Mouse (Mus musculus) forebrain, embryonic 14.5 days (tissue): ENCODE measurements around the gene Kcp. TPM values are rescaled to one million over a fixed set of nuclear protein-coding genes. Genes with fewer than 3 reads are reported as not detected.

ENCODE experiments used
- ATAC-seq: fragments of 200-750 bp; cut with Nextera tagmentation; 2 replicates; pipeline ENCODE4 v1.8.0; 2017; ENCODE audit warnings: mild to moderate bottlenecking, moderate library complexity
- DNase-seq: peaks from one replicate; pipeline ENCODE4 v3.0.0-alpha.2; 2015; ENCODE audit warnings: low spot score
- H3K27ac ChIP-seq: fragments of 300-500 bp; sonication (generic); 2 replicates; pipeline ENCODE4 v1.5.1; 2014; ENCODE audit warnings: low read depth, mild to moderate bottlenecking, control low read depth, low read length, moderate library complexity
- H3K27me3 ChIP-seq: fragments of 300-500 bp; sonication (generic); replicated peaks from 2 replicates; pipeline ENCODE4 v1.6.1; 2014; ENCODE audit warnings: low read length, control low read depth, mixed read lengths; ENCODE audit not compliant: control insufficient read depth, insufficient read depth
- H3K36me3 ChIP-seq: fragments of 300-500 bp; sonication (generic); 2 replicates; pipeline ENCODE4 v1.6.1; 2014; ENCODE audit warnings: low read length, control low read depth; ENCODE audit not compliant: control insufficient read depth, insufficient read depth
- H3K4me1 ChIP-seq: fragments of 300-500 bp; sonication (generic); 2 replicates; pipeline ENCODE4 v1.6.1; 2014; ENCODE audit warnings: antibody characterized with exemption, low read length, control low read depth; ENCODE audit not compliant: control insufficient read depth, insufficient read depth
- H3K4me2 ChIP-seq: fragments of 300-500 bp; sonication (generic); 2 replicates; pipeline ENCODE4 v1.6.1; 2014; ENCODE audit warnings: mild to moderate bottlenecking, control low read depth, low read length
- H3K4me3 ChIP-seq: fragments of 300-500 bp; sonication (generic); 2 replicates; pipeline ENCODE4 v1.5.1; 2014; ENCODE audit warnings: low read depth, low read length, control low read depth
- H3K9ac ChIP-seq: fragments of 300-500 bp; sonication (generic); 2 replicates; pipeline ENCODE4 v1.6.1; 2014; ENCODE audit warnings: mild to moderate bottlenecking, low read length, control low read depth, moderate library complexity
- H3K9me3 ChIP-seq: fragments of 300-500 bp; sonication (generic); replicated peaks from 2 replicates; pipeline ENCODE4 v1.6.1; 2016; ENCODE audit warnings: low read length, control low read depth, mixed read lengths; ENCODE audit not compliant: control insufficient read depth
- WGBS: fragments of 180-500 bp; shearing (Covaris S2); extraction: QIAGEN DNeasy Blood & Tissue Kit; methylation state at CpG from one replicate; pipeline ENCODE4 v1.1.7; 2014; 5-methylcytosine and 5-hydroxymethylcytosine counted together
- polyA plus RNA-seq: library from polyadenylated mRNA; unstranded; fragments of >200 nt; fragmentation: Nextera tagmentation; extraction: Ambion mirVana; gene quantifications from 2 replicates; pipeline ENCODE4 v1.2.1, GENCODE M21; 2014

Gene Kcp
- polyA plus RNA-seq, 1 experiment from 2014 or later: 5.8 TPM

DNA sequence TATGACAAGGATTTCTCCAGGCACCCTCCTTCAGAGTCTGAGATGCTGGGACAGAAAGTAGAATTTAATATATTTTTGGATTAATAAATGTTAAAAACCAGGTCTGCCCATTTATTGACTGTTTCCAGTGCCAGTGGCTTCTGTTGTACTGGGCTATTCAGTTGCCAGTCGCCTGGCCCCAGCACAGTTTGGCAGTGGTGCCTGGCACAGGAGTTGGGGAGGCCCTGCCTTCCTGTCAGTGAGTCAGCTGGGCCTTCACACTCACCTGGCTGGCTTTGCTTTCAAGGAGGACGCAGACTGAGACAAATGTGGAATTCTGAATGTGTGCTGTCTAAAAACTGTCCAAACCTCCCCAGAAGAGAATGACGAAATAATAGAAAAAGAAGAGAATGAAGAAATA lies 29.5 kb upstream of the Kcp start:
- Histone ChIP-seq H3K9me3 (no peaks in the 10 kb centered on the region), H3K4me3 (no peak overlapping the region), H3K27ac (no peak overlapping the region), H3K4me1 (no peaks in the 10 kb centered on the region), H3K27me3 (no peaks in the 10 kb centered on the region), H3K9ac (no peak overlapping the region), H3K4me2 (no peak overlapping the region), H3K36me3 (peaks cover 32% of the 10 kb centered on the region)
- ATAC-seq (no peak), DNase-seq (no peak)
- WGBS: 84% methylated on average over 3 of the region's 3 CpGs

- 79% methylated on average over 4 of the region's 4 CpGs for WGBS
- no peak overlapping the region for H3K4me3 ChIP-seq
- no peak for DNase-seq
- no peaks in the 10 kb centered on the region for H3K27me3 ChIP-seq
- ATAC-seq: no peak
- H3K4me1 ChIP-seq: no peaks in the 10 kb centered on the region
- no peaks in the 10 kb centered on the region for H3K9me3 ChIP-seq
- H3K9ac ChIP-seq: no peak overlapping the region
- no peak overlapping the region for H3K27ac ChIP-seq
- H3K36me3 ChIP-seq: peaks cover 27% of the 10 kb centered on the region
- H3K4me2 ChIP-seq: no peak overlapping the region
Observed at GRCm38 (mm10) chr6:29536651-29537193, 29.0 kb upstream of the Kcp start.

DNA sequence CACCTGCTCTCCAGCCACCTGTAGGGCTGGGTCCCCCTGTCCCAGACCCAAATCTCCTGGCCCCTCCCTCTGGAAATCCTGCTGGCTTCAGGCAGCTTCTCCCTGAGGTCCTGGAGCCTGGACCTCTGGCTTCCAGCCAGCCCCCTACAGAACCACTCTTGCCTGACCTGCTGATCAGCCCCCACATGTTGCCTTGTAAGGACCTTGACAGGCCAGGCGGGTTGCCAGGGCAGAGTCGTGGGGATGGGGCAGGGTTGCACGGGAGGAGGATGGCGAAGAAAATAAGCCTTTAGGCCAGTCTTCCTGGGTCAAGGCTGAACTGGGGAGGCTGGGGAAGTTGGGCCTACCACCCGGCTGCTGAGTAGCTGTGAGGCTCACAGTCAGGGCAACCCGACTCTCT lies 27.6 kb upstream of the Kcp start:
- no peaks in the 10 kb centered on the region for H3K4me1 ChIP-seq
- H3K36me3 ChIP-seq: peaks cover 15% of the 10 kb centered on the region
- ATAC-seq (no peak), DNase-seq (no peak)
- H3K27me3 ChIP-seq: 0 out of 2 replicates have a peak, but pooled peaks cover 3% of the 10 kb centered on the region
- H3K4me3 ChIP-seq: no peak overlapping the region
- no peak overlapping the region for H3K27ac ChIP-seq
- H3K9ac ChIP-seq: no peak overlapping the region
- WGBS: 72% methylated on average over 6 of the region's 6 CpGs
- H3K9me3 ChIP-seq: no peaks in the 10 kb centered on the region
- no peak overlapping the region for H3K4me2 ChIP-seq

- H3K4me3 ChIP-seq: no peak overlapping the region
- WGBS: 67% methylated on average over 4 of the region's 4 CpGs
- DNase-seq (no peak), ATAC-seq (no peak)
- H3K9me3 ChIP-seq: no peaks in the 10 kb centered on the region
- H3K36me3 ChIP-seq: no peaks in the 10 kb centered on the region
- H3K4me1 ChIP-seq: peaks cover 4% of the 10 kb centered on the region; the same call in 1 of the 2 replicates
- peaks cover 46% of the 10 kb centered on the region for H3K27me3 ChIP-seq
- H3K9ac ChIP-seq: no peak overlapping the region
- no peak overlapping the region for H3K27ac ChIP-seq
- H3K4me2 ChIP-seq: no peak overlapping the region
Observed at GRCm38 (mm10) chr6:29530050-29530449, 22.3 kb upstream of the Kcp start.

- H3K9ac ChIP-seq: no peak overlapping the region
- H3K36me3 ChIP-seq: no peaks in the 10 kb centered on the region
- H3K4me1 ChIP-seq: peaks cover 4% of the 10 kb centered on the region; the same call in 1 of the 2 replicates
- no peak overlapping the region for H3K27ac ChIP-seq
- H3K27me3 ChIP-seq: peaks cover 46% of the 10 kb centered on the region
- no peak overlapping the region for H3K4me2 ChIP-seq
- no peak for ATAC-seq
- 35% methylated on average over 2 of the region's 2 CpGs for WGBS
- no peak for DNase-seq
- no peak overlapping the region for H3K4me3 ChIP-seq
- H3K9me3 ChIP-seq: no peaks in the 10 kb centered on the region
Observed at GRCm38 (mm10) chr6:29529444-29529820, 21.7 kb upstream of the Kcp start.

DNA sequence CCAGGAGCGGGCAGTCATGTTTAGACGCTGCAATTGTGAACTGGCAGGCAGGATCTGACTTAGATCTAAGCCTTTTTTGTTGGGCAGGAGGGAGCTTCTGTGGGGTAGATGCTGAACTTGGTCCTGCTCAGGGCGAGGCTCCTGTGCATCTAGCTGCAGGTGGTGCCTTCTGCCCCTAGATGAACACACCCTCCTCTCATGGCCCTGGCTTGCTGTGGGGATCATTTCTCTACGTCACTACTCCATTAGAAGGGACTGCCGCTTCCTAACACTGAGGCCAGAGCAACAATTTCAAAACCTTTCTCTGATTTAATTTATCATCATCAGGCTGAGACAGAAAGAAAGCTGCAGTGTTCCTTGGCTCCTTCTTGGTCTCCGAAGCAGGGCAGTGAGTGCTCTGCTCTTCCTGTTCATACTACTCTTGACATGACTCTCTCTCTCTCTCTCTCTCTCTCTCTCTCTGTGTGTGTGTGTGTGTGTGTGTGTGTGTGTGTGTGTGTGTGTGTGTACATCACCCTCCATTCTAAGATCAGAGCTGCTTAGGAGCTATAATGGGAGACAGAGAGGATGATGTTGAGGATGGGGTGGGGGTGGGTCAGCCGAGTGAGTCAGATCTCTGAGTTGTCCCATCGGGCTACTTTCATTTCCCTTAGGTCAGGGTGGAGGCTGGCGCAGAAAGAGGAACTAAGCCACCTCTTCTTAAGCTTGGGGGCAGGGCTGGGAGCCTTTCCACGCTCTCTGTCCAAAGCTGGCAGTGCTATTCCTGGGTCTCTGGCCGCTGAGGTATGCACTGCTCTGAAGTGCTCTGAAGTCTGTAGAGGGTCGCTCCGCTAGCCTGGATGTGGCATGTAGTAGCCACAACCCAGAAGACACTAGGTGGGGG lies 21.1 kb upstream of the Kcp start:
- H3K4me2 ChIP-seq: no peak overlapping the region
- DNase-seq: no peak
- H3K27ac ChIP-seq: no peak overlapping the region
- WGBS: 28% methylated on average over 13 of the region's 13 CpGs
- no peak for ATAC-seq
- H3K27me3 ChIP-seq: peaks cover 46% of the 10 kb centered on the region
- H3K4me3 ChIP-seq: no peak overlapping the region
- H3K9me3 ChIP-seq: no peaks in the 10 kb centered on the region
- H3K36me3 ChIP-seq: no peaks in the 10 kb centered on the region
- H3K4me1 ChIP-seq: peaks cover 4% of the 10 kb centered on the region; the same call in 1 of the 2 replicates
- H3K9ac ChIP-seq: no peak overlapping the region

DNA sequence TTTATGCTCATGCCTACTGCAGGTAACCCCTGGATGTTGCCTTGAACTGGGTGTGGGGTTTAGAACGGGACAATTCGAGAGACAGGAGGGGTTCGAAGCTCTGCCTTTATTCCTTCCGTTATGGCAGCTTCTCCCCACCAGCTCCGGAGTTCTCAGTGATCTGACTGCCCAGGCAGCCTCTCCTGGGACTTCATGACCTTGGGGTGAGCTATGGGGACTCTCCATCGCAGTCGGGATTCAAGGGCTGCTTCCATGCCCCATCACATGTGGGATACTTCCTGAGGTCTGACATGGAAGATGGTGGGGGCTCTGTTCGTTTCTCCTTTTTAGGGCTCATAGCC lies 20.4 kb upstream of the Kcp start:
- DNase-seq: no peak
- WGBS: 10% methylated on average over 8 of the region's 8 CpGs
- no peak overlapping the region for H3K4me3 ChIP-seq
- H3K4me2 ChIP-seq: no peak overlapping the region
- H3K27ac ChIP-seq: no peak overlapping the region
- ATAC-seq: no peak
- peaks cover 46% of the 10 kb centered on the region for H3K27me3 ChIP-seq
- H3K36me3 ChIP-seq: no peaks in the 10 kb centered on the region
- H3K9ac ChIP-seq: no peak overlapping the region
- H3K9me3 ChIP-seq: no peaks in the 10 kb centered on the region
- peaks cover 4% of the 10 kb centered on the region; the same call in 1 of the 2 replicates for H3K4me1 ChIP-seq

GRCm38 (mm10) chr6:29527361-29528164 lies 19.8 kb upstream of the Kcp start:
- H3K4me1 ChIP-seq: peaks cover 4% of the 10 kb centered on the region; the same call in 1 of the 2 replicates
- no peaks in the 10 kb centered on the region for H3K9me3 ChIP-seq
- no peak overlapping the region for H3K27ac ChIP-seq
- H3K36me3 ChIP-seq: no peaks in the 10 kb centered on the region
- DNase-seq (no peak), ATAC-seq (no peak)
- 5% methylated on average over 34 of the region's 34 CpGs for WGBS
- H3K4me3 ChIP-seq: peak overlapping the region; percentile 47
- H3K27me3 ChIP-seq: peaks cover 46% of the 10 kb centered on the region
- H3K9ac ChIP-seq: 0 out of 2 replicates have a peak overlapping the region, but pooled peaks have one; percentile 57
- H3K4me2 ChIP-seq: peak overlapping the region; percentile 96
